Mouse (Mus musculus) midbrain, embryonic 14.5 days (tissue): Measurements from ENCODE around the gene Rnf185. TPM values are rescaled to one million over a fixed set of nuclear protein-coding genes. Genes with fewer than 3 reads are reported as not detected.

Experiments used
- ATAC-seq: fragments of 200-750 bp; cut with Nextera tagmentation; 2 replicates; pipeline ENCODE4 v1.8.0; 2017; ENCODE audit warnings: moderate number of reproducible peaks, moderate library complexity; ENCODE audit not compliant: low FRiP score, low TSS enrichment
- DNase-seq: peaks from one replicate; pipeline ENCODE4 v3.0.0-alpha.2; 2015
- H3K27ac ChIP-seq: fragments of 300-500 bp; sonication (generic); replicated peaks from 2 replicates; pipeline ENCODE4 v1.5.1; 2014; ENCODE audit warnings: mild to moderate bottlenecking, low read depth, low read length, moderate library complexity
- H3K27me3 ChIP-seq: fragments of 300-500 bp; sonication (generic); 2 replicates; pipeline ENCODE4 v1.6.1; 2014; ENCODE audit warnings: low read length, control low read depth, mixed read lengths; ENCODE audit not compliant: control insufficient read depth, insufficient read depth
- H3K36me3 ChIP-seq: fragments of 300-500 bp; sonication (generic); 2 replicates; pipeline ENCODE4 v1.6.1; 2014; ENCODE audit warnings: low read length, control low read depth; ENCODE audit not compliant: control insufficient read depth, insufficient read depth
- H3K4me1 ChIP-seq: fragments of 300-500 bp; sonication (generic); 2 replicates; pipeline ENCODE4 v1.6.1; 2014; ENCODE audit warnings: mild to moderate bottlenecking, antibody characterized with exemption, low read length, control low read depth; ENCODE audit not compliant: control insufficient read depth, insufficient read depth
- H3K4me2 ChIP-seq: fragments of 300-500 bp; sonication (generic); 2 replicates; pipeline ENCODE4 v1.6.1; 2014; ENCODE audit warnings: mild to moderate bottlenecking, low read length, moderate library complexity
- H3K4me3 ChIP-seq: fragments of 300-500 bp; sonication (generic); replicated peaks from 2 replicates; pipeline ENCODE4 v1.5.1; 2014; ENCODE audit warnings: low read depth, low read length
- H3K9ac ChIP-seq: fragments of 300-500 bp; sonication (generic); replicated peaks from 2 replicates; pipeline ENCODE4 v1.6.1; 2014; ENCODE audit warnings: mild to moderate bottlenecking, low read length, moderate library complexity
- H3K9me3 ChIP-seq: fragments of 300-500 bp; sonication (generic); 2 replicates; pipeline ENCODE4 v1.6.1; 2016; ENCODE audit warnings: low read length, control low read depth, mixed read lengths; ENCODE audit not compliant: control insufficient read depth
- WGBS: fragments of 180-500 bp; shearing (Covaris S2); extraction: QIAGEN DNeasy Blood & Tissue Kit; methylation state at CpG from one replicate; pipeline ENCODE4 v1.1.7; 2014; 5-methylcytosine and 5-hydroxymethylcytosine counted together
- polyA plus RNA-seq: library from polyadenylated mRNA; unstranded; fragments of >200 nt; fragmentation: Nextera tagmentation; extraction: Ambion mirVana; gene quantifications from 2 replicates; pipeline ENCODE4 v1.2.1, GENCODE M21; 2014

The Rnf185 gene
- polyA plus RNA-seq, 1 experiment from 2014 or later = 55.3 TPM

GRCm38 (mm10) chr11:3396091-3396490 is 56.1 kb downstream of the Rnf185 start:
- ATAC-seq = peak; percentile 58
- Histone ChIP-seq H3K4me3 (no peak overlapping the region), H3K4me2 (no peak overlapping the region), H3K27me3 (no peaks in the 10 kb centered on the region), H3K9ac (no peak overlapping the region), H3K4me1 (0 out of 2 replicates have a peak, but pooled peaks cover 5% of the 10 kb centered on the region), H3K9me3 (no peaks in the 10 kb centered on the region), H3K27ac (peak overlapping the region; percentile 63; the same call in 1 of the 2 replicates), H3K36me3 (no peaks in the 10 kb centered on the region)
- WGBS = 31% methylated on average over 3 of the region's 3 CpGs
- DNase-seq = peak; percentile 48

- Histone ChIP-seq H3K27ac (0 out of 2 replicates have a peak overlapping the region, but pooled peaks have one; percentile 26), H3K4me3 (no peak overlapping the region), H3K4me1 (0 out of 2 replicates have a peak, but pooled peaks cover 5% of the 10 kb centered on the region), H3K4me2 (no peak overlapping the region), H3K27me3 (no peaks in the 10 kb centered on the region), H3K9me3 (no peaks in the 10 kb centered on the region), H3K36me3 (no peaks in the 10 kb centered on the region), H3K9ac (no peak overlapping the region)
- ATAC-seq = no peak
- DNase-seq = no peak
- WGBS = 50% methylated on average over 5 of the region's 5 CpGs
Observed at GRCm38 (mm10) chr11:3394520-3394919, 57.6 kb downstream of the Rnf185 start.

- Histone ChIP-seq H3K4me3 (no peak overlapping the region), H3K27me3 (no peaks in the 10 kb centered on the region), H3K27ac (no peak overlapping the region), H3K4me2 (no peak overlapping the region), H3K9me3 (no peaks in the 10 kb centered on the region), H3K4me1 (0 out of 2 replicates have a peak, but pooled peaks cover 5% of the 10 kb centered on the region), H3K9ac (no peak overlapping the region), H3K36me3 (no peaks in the 10 kb centered on the region)
- 84% methylated on average over 8 of the region's 8 CpGs for WGBS
- ATAC-seq (no peak), DNase-seq (no peak)
Observed at GRCm38 (mm10) chr11:3392526-3392925, 59.6 kb downstream of the Rnf185 start.

DNA sequence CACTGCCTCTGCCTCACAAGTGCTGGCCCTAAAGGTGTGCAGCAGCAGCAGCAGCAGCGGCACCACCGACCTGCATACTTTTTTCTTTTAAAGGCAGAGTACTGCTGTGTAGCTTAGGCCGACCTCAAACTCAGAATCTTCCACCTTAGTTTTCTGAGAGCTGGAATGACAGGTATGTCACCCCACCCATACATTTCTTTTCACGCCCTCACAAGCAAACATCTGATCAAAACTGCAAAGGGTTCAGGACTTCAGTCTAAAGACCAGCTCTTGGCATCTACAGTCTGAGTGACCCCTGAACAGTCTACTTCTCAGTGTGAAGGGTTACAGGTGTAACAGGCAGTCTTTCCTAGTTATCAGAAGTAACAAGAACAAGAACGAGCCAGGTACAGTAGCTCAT is 61.4 kb downstream of the Rnf185 start:
- Histone ChIP-seq H3K4me2 (no peak overlapping the region), H3K36me3 (no peaks in the 10 kb centered on the region), H3K27me3 (no peaks in the 10 kb centered on the region), H3K9me3 (no peaks in the 10 kb centered on the region), H3K4me3 (no peak overlapping the region), H3K9ac (no peak overlapping the region), H3K27ac (no peak overlapping the region), H3K4me1 (no peaks in the 10 kb centered on the region)
- no peak for DNase-seq
- WGBS = 92% methylated on average over 5 of the region's 5 CpGs
- no peak for ATAC-seq

GRCm38 (mm10) chr11:3389996-3390395 is 62.2 kb downstream of the Rnf185 start:
- no peak for DNase-seq
- no peak overlapping the region for H3K9ac ChIP-seq
- no peaks in the 10 kb centered on the region for H3K9me3 ChIP-seq
- H3K27me3 ChIP-seq = no peaks in the 10 kb centered on the region
- no peak overlapping the region for H3K4me2 ChIP-seq
- H3K4me1 ChIP-seq = no peaks in the 10 kb centered on the region
- ATAC-seq = no peak
- H3K4me3 ChIP-seq = no peak overlapping the region
- H3K27ac ChIP-seq = no peak overlapping the region
- 81% methylated on average over 5 of the region's 5 CpGs for WGBS
- no peaks in the 10 kb centered on the region for H3K36me3 ChIP-seq

DNA sequence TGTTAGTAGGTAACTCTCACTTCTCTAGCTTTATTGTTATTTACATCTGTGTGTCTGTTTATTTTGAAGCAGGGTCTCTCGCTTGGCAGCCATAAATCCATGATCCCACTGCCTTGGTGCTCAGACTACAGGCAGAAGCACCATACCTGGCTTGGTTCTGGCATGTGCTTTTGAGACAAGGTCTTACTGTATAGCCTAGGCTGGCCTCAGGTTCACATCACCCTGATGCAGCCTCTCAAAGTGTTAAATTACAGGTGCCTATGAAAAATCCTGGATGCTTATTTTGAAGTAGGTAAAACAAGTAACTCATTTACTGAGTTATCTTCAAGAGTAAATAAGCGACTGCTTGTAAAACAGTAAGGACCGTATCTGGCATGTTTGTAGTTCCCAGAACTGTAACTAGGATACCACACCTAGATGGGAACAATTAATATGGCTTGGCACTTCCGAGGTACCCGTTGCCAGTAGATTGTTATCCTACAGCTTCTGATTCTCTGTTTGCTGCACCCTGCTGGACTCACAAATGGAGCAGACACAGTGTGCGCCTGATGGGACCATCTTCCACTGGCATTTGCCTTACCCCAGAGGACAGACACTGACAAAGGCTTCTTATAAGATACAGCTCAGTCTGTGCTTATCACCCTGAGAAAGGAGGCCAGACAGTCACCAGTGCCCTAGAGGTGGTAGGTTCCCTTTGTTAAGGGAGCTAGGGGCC is 64.5 kb downstream of the Rnf185 start:
- H3K36me3 ChIP-seq = no peaks in the 10 kb centered on the region
- no peak overlapping the region for H3K9ac ChIP-seq
- H3K27ac ChIP-seq = no peak overlapping the region
- H3K4me3 ChIP-seq = no peak overlapping the region
- H3K27me3 ChIP-seq = no peaks in the 10 kb centered on the region
- no peaks in the 10 kb centered on the region for H3K9me3 ChIP-seq
- no peak overlapping the region for H3K4me2 ChIP-seq
- no peak for DNase-seq
- WGBS = 88% methylated on average over 6 of the region's 6 CpGs
- ATAC-seq = no peak
- H3K4me1 ChIP-seq = no peaks in the 10 kb centered on the region

DNA sequence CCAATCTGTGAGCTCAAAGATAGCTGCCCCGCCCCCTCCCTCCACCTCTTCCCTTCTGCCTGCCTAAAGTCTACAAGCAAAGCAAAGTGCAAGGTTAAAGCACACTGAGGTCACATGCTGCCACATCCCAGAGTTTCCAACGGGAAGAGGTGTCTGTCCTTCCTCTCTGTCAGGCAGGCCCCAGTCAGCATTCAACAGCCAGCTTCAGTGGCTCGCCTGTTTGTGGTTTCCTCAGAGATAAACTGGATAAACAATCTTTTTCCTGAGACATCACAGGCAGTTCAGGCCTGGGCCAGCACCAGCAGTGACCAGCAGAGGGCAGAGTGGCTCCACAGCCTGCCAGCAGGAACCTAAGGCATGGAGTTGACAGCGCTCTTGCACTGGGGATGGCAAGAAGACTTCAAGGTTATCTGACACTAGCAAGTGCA is 65.2 kb downstream of the Rnf185 start:
- Histone ChIP-seq H3K4me1 (no peaks in the 10 kb centered on the region), H3K9me3 (no peaks in the 10 kb centered on the region), H3K36me3 (no peaks in the 10 kb centered on the region), H3K4me2 (no peak overlapping the region), H3K27me3 (no peaks in the 10 kb centered on the region), H3K27ac (no peak overlapping the region), H3K4me3 (no peak overlapping the region), H3K9ac (no peak overlapping the region)
- DNase-seq = peak; percentile 86
- ATAC-seq = no peak
- 26% methylated on average over 4 of the region's 4 CpGs for WGBS

DNA sequence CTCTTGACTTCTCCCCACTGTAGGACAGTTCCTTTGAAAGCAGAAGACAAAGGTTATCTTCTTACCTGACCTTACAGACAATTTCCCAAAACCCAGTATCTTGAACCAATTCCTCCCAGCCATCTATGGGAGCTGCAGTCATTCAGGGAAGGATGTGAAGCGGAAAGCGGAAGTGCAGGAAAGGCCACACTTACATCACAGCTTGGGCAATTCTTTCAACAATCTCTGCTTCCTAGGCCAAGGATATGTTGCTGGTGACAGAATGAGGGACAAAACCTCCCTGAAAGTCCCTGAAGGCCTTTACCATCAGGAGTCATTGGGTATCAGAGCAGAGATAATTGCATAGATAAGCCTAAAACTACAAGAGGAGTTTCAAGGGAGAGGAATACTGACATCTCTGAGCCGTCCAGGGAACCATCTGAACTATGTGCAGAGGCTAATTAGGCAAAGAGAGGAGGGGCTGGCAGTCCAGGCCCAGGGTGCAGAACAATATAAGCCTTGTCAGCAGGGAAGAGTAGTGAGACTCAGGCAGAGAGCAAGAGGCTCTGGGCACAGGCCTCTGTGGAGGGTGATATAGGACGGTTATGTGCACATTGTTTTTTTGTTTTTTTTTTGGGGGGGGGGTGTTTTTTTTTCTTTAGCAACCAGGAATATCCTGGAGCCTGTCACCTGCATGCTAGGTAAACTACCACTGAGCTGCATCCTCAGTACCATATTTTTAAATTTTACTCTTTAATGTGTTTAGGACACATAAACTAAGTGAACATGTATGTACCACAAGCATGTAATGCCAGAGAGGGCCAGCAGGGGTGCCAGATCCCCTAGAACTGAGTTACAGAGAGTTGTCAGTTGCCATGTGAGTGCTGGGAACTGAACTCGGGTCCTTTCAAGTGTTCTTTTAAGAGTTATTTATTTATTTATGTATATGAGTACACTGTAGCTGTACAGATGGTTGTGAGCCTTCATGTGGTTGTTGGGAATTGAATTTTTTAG is 69.3 kb downstream of the Rnf185 start:
- Histone ChIP-seq H3K4me2 (no peak overlapping the region), H3K27ac (no peak overlapping the region)

More for the DNA sequence above, 69.3 kb downstream of the Rnf185 start:
- H3K36me3 ChIP-seq = no peaks in the 10 kb centered on the region
- no peaks in the 10 kb centered on the region for H3K9me3 ChIP-seq
- no peaks in the 10 kb centered on the region for H3K27me3 ChIP-seq
- WGBS = 76% methylated on average over 5 of the region's 5 CpGs
- ATAC-seq (no peak), DNase-seq (no peak)
- no peaks in the 10 kb centered on the region for H3K4me1 ChIP-seq
- no peak overlapping the region for H3K4me3 ChIP-seq
- no peak overlapping the region for H3K9ac ChIP-seq
